Mouse (Mus musculus) left cerebral cortex, adult 2 months (tissue): ENCODE measurements around the gene Kdm5a. TPM values are rescaled to one million over a fixed set of nuclear protein-coding genes. Genes with fewer than 3 reads are reported as not detected.

Source experiments
- DNase-seq, 2 experiments: peaks; one replicate each; pipeline ENCODE4 v3.0.0; 2021 to 2022; ENCODE audit warnings: low spot score in 2 of 2, mixed read lengths in 1 of 2; ENCODE audit errors: extremely low spot score in 1 of 2
- H3K27ac ChIP-seq: fragments of 200-600 bp; 2 replicates; pipeline ENCODE4 v1.8.1; 2022
- H3K4me3 ChIP-seq: fragments of 200-600 bp; 2 replicates; pipeline ENCODE4 v1.8.1; 2022
- CTCF ChIP-seq: fragments of 200-600 bp; IDR thresholded peaks from 2 replicates; pipeline ENCODE4 v1.8.1; 2022; ENCODE audit warnings: antibody characterized with exemption, mild to moderate bottlenecking, moderate library complexity
- intact Hi-C: fragments of 180-260 bp; cut with DNase I; formaldehyde crosslinking; loops from one replicate; pipeline ENCODE4 v1.15.1; 2025
- total RNA-seq, 2 experiments: library from RNA; stranded (reverse); gene quantifications; 2 replicates each; pipeline ENCODE4 v1.2.3; 2021

Kdm5a gene
- total RNA-seq, 2 experiments from 2014 or later = 45.1 to 46.4 TPM

GRCm38 (mm10) chr6:120481538-120481937, 117.6 kb downstream of the Kdm5a start:
- Histone ChIP-seq H3K4me3 (no peak overlapping the region), H3K27ac (peak overlapping the region; percentile 85)
- no peak for DNase-seq
- intact Hi-C loops = loop anchor here (5.0 kb wide), 1 partner anchor 39 kb away; no protein-coding TSS in a partner anchor
- peak; percentile 53 for TF ChIP-seq CTCF

- intact Hi-C loops = loop anchor here (5.0 kb wide), 1 partner anchor 40 kb away; no protein-coding TSS in a partner anchor
Measured at GRCm38 (mm10) chr6:120482021-120482420, 118.1 kb downstream of the Kdm5a start.

GRCm38 (mm10) chr6:120482756-120483155, 118.8 kb downstream of the Kdm5a start:
- DNase-seq = no peak
- no peak for TF ChIP-seq CTCF
- intact Hi-C loops = loop anchor here (5.0 kb wide), 1 partner anchor 40 kb away; no protein-coding TSS in a partner anchor
- Histone ChIP-seq H3K27ac (peak overlapping the region; percentile 79), H3K4me3 (no peak overlapping the region)

More at GRCm38 (mm10) chr6:120482021-120482420, 118.1 kb downstream of the Kdm5a start:
- TF ChIP-seq CTCF = no peak
- H3K27ac ChIP-seq = peak overlapping the region; percentile 85
- no peak for DNase-seq
- no peak overlapping the region for H3K4me3 ChIP-seq

GRCm38 (mm10) chr6:120483211-120483626, 119.3 kb downstream of the Kdm5a start:
- intact Hi-C loops = loop anchor here (5.0 kb wide), 1 partner anchor 41 kb away; no protein-coding TSS in a partner anchor

GRCm38 (mm10) chr6:120485038-120485437, 121.1 kb downstream of the Kdm5a start:
- Histone ChIP-seq H3K4me3 (no peak overlapping the region), H3K27ac (no peak overlapping the region)
- TF ChIP-seq CTCF = no peak
- DNase-seq = no peak
- intact Hi-C loops = no loop called here

More at GRCm38 (mm10) chr6:120483211-120483626, 119.3 kb downstream of the Kdm5a start:
- H3K27ac ChIP-seq = peak overlapping the region; percentile 79
- peak in 1 of 2 experiments; percentile 71 for DNase-seq
- TF ChIP-seq CTCF = peak; percentile 63
- H3K4me3 ChIP-seq = no peak overlapping the region

GRCm38 (mm10) chr6:120486051-120486510, 122.2 kb downstream of the Kdm5a start:
- peak overlapping the region; percentile 32; the same call in 1 of the 2 replicates for H3K27ac ChIP-seq
- DNase-seq = no peak
- H3K4me3 ChIP-seq = no peak overlapping the region
- no peak; the same call in 1 of the 2 replicates for TF ChIP-seq CTCF
- intact Hi-C loops = no loop called here

GRCm38 (mm10) chr6:120488647-120489046, 124.7 kb downstream of the Kdm5a start:
- Histone ChIP-seq H3K27ac (no peak overlapping the region), H3K4me3 (no peak overlapping the region; the same call in 1 of the 2 replicates)
- intact Hi-C loops = no loop called here
- DNase-seq = no peak
- TF ChIP-seq CTCF = no peak

- H3K4me3 ChIP-seq = peak overlapping the region; percentile 74
- H3K27ac ChIP-seq = peak overlapping the region; percentile 93
- no peak for TF ChIP-seq CTCF
- DNase-seq = no peak
- intact Hi-C loops = no loop called here
Measured at GRCm38 (mm10) chr6:120489461-120489860, 125.5 kb downstream of the Kdm5a start.

- H3K4me3 ChIP-seq = peak overlapping the region; percentile 74
- DNase-seq = no peak
- intact Hi-C loops = no loop called here
- H3K27ac ChIP-seq = peak overlapping the region; percentile 93
- no peak for TF ChIP-seq CTCF
Measured at GRCm38 (mm10) chr6:120491064-120491463, 127.1 kb downstream of the Kdm5a start.

- TF ChIP-seq CTCF = no peak
- H3K27ac ChIP-seq = peak overlapping the region; percentile 93
- peak overlapping the region; percentile 74 for H3K4me3 ChIP-seq
- no peak for DNase-seq
- intact Hi-C loops = no loop called here
Measured at GRCm38 (mm10) chr6:120491862-120492498, 128.1 kb downstream of the Kdm5a start.

GRCm38 (mm10) chr6:120492499-120493373, 128.8 kb downstream of the Kdm5a start:
- peak in 1 of 2 experiments; percentile 63 for DNase-seq
- no peak for TF ChIP-seq CTCF

More at GRCm38 (mm10) chr6:120492499-120493373, 128.8 kb downstream of the Kdm5a start:
- H3K27ac ChIP-seq = peak overlapping the region; percentile 93
- intact Hi-C loops = loop anchor here (1.0 kb wide), 2 partner anchors 12 to 18 kb away; no protein-coding TSS in a partner anchor
- H3K4me3 ChIP-seq = peak overlapping the region; percentile 74
